27 mouse cellular contexts compared by ENCODE assay signal in the genomic region with DNA sequence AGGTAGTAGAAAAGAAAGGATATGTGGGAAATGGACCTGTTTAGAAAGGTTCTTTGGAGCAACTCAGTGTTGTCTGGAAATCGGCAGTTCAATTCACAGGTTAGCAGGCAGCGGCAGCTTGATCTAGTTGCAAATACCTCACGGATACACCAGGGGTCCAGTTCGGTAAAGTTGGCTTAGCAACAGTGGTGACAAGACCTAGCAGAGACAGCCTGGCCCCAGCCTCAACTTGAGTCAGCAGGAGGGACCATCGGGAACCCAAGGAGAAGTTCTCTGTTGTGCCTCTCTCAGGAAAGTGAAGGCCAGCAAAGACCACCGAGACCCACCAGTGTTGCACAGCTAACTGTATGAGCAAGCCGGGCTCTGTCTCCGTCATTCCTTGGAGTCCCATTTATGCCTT. TPM values are rescaled to one million over a fixed set of nuclear protein-coding genes. Genes with fewer than 3 reads are reported as not detected.
DNase-seq lines count a peak whose midpoint lies in the region; ATAC-seq lines count a peak whose summit lies in the region.
"Had no signal": no experiment of that assay in that cellular context is flagged by ENCODE, and none has a peak within 500 bp of the region (broad histone marks: within the 10 kb centered on the region; RNA-seq: fewer than 3 reads in every experiment).

No protein-coding gene starts in this region.

- H3K4me2 ChIP-seq in forebrain, embryonic 11.5 days (ENCODE audit: low read depth, low read length, severe bottlenecking), result no peak overlapping the region
- no peak overlapping the region for H3K4me2 ChIP-seq in forebrain, embryonic 14.5 days (ENCODE audit: low read length)
- H3K4me2 ChIP-seq in forebrain, embryonic 12.5 days, result no peak overlapping the region
- no peak overlapping the region for H3K4me2 ChIP-seq in limb, embryonic 15.5 days
- H3K4me2 ChIP-seq: embryonic facial prominence, embryonic 12.5 days; liver, embryonic 12.5 days had no signal

- ATAC-seq in forebrain, embryonic 11.5 days (replicated peaks; ENCODE audit: low FRiP score), result no peak
- ATAC-seq in forebrain, embryonic 14.5 days, result no peak
- no peak for ATAC-seq in forebrain, embryonic 12.5 days (ENCODE audit: low FRiP score)
- no peak for ATAC-seq in limb, embryonic 15.5 days (ENCODE audit: insufficient number of reproducible peaks, low FRiP score, low TSS enrichment, low read depth)
- ATAC-seq in monocyte, adult 5-6 weeks (replicated peaks; ENCODE audit: insufficient number of reproducible peaks, low FRiP score, low TSS enrichment, poor library complexity, severe bottlenecking), result no peak
- no peak for ATAC-seq in megakaryocyte progenitor cell, adult 5-6 weeks (replicated peaks; ENCODE audit: poor library complexity)
- ATAC-seq: liver, embryonic 12.5 days; Patski had no signal

- peaks cover 9% of the 10 kb centered on the region for H3K4me1 ChIP-seq in forebrain, embryonic 11.5 days (replicated peaks; ENCODE audit: control insufficient read depth, insufficient read depth, low read length)
- peaks cover 9% of the 10 kb centered on the region; the same call in 1 of the 2 replicates for H3K4me1 ChIP-seq in forebrain, embryonic 14.5 days (ENCODE audit: control insufficient read depth, insufficient read depth, low read length)
- H3K4me1 ChIP-seq in forebrain, embryonic 12.5 days, result peaks cover 19% of the 10 kb centered on the region
- H3K4me1 ChIP-seq in limb, embryonic 15.5 days, result peaks cover 20% of the 10 kb centered on the region

- no peak for DNase-seq in forebrain, embryonic 11.5 days (ENCODE audit: low spot score)
- DNase-seq in forebrain, embryonic 14.5 days (ENCODE audit: low spot score), result no peak
- peak; percentile 56 for DNase-seq in R1 (ENCODE audit: low read depth, low spot score)
- DNase-seq: adrenal gland, postnatal 14 days; cerebellum, adult 18-20 months; gastrocnemius, postnatal 14 days; kidney, adult 8-10 months; kidney, postnatal 25 days; lung, adult 2 months; right cerebral cortex, postnatal 14 days had no signal

- no peaks in the 10 kb centered on the region for H3K9me3 ChIP-seq in forebrain, embryonic 11.5 days (ENCODE audit: control insufficient read depth, low read length)
- H3K9me3 ChIP-seq in forebrain, embryonic 14.5 days (replicated peaks; ENCODE audit: control insufficient read depth, low read length), result no peaks in the 10 kb centered on the region
- no peaks in the 10 kb centered on the region for H3K9me3 ChIP-seq in forebrain, embryonic 12.5 days
- H3K9me3 ChIP-seq in limb, embryonic 15.5 days, result no peaks in the 10 kb centered on the region
- H3K9me3 ChIP-seq: embryonic facial prominence, embryonic 12.5 days; hindbrain, embryonic 13.5 days; liver, embryonic 12.5 days had no signal

- no peak overlapping the region for H3K4me3 ChIP-seq in forebrain, embryonic 11.5 days (ENCODE audit: low read depth, low read length)
- H3K4me3 ChIP-seq in forebrain, embryonic 14.5 days (ENCODE audit: low read depth, low read length), result no peak overlapping the region
- no peak overlapping the region for H3K4me3 ChIP-seq in forebrain, embryonic 12.5 days (replicated peaks)
- H3K4me3 ChIP-seq in limb, embryonic 15.5 days, result no peak overlapping the region
- H3K4me3 ChIP-seq: embryonic facial prominence, embryonic 12.5 days; erythroblast, embryonic 14.5 days; hindbrain, embryonic 13.5 days; liver, embryonic 12.5 days had no signal

- H3K27me3 ChIP-seq in forebrain, embryonic 11.5 days (ENCODE audit: control insufficient read depth, insufficient read depth, low read length), result no peaks in the 10 kb centered on the region
- H3K27me3 ChIP-seq in forebrain, embryonic 14.5 days (replicated peaks; ENCODE audit: control insufficient read depth, insufficient read depth, low read length), result no peaks in the 10 kb centered on the region
- H3K27me3 ChIP-seq in forebrain, embryonic 12.5 days, result no peaks in the 10 kb centered on the region
- no peaks in the 10 kb centered on the region for H3K27me3 ChIP-seq in limb, embryonic 15.5 days
- H3K27me3 ChIP-seq: embryonic facial prominence, embryonic 12.5 days; hindbrain, embryonic 13.5 days; liver, embryonic 12.5 days; Patski had no signal

- H3K27ac ChIP-seq in forebrain, embryonic 11.5 days (ENCODE audit: low read depth, low read length), result peak overlapping the region; percentile 92
- no peak overlapping the region for H3K27ac ChIP-seq in forebrain, embryonic 14.5 days (ENCODE audit: low read depth, low read length)
- peak overlapping the region; percentile 96; the same call in 1 of the 2 replicates for H3K27ac ChIP-seq in forebrain, embryonic 12.5 days
- H3K27ac ChIP-seq in limb, embryonic 15.5 days, result 0 out of 2 replicates have a peak overlapping the region, but pooled peaks have one; percentile 47
- H3K27ac ChIP-seq: liver, embryonic 12.5 days; stomach, postnatal 0 days had no signal

- WGBS in forebrain, embryonic 11.5 days, result 92% methylated on average over 8 of the region's 8 CpGs
- WGBS in forebrain, embryonic 14.5 days, result 93% methylated on average over 8 of the region's 8 CpGs
- WGBS in forebrain, embryonic 12.5 days, result 90% methylated on average over 8 of the region's 8 CpGs
- 89% methylated on average over 8 of the region's 8 CpGs for WGBS in limb, embryonic 15.5 days

- H3K9ac ChIP-seq in forebrain, embryonic 11.5 days (ENCODE audit: low read length), result no peak overlapping the region
- no peak overlapping the region for H3K9ac ChIP-seq in forebrain, embryonic 14.5 days (ENCODE audit: low read length)
- H3K9ac ChIP-seq in forebrain, embryonic 12.5 days, result no peak overlapping the region
- H3K9ac ChIP-seq in limb, embryonic 15.5 days, result no peak overlapping the region
- H3K9ac ChIP-seq: embryonic facial prominence, embryonic 12.5 days; hindbrain, embryonic 13.5 days; liver, embryonic 12.5 days had no signal

- no peaks in the 10 kb centered on the region for H3K36me3 ChIP-seq in forebrain, embryonic 11.5 days (ENCODE audit: control insufficient read depth, insufficient read depth, low read length)
- H3K36me3 ChIP-seq in forebrain, embryonic 14.5 days (ENCODE audit: control insufficient read depth, insufficient read depth, low read length), result no peaks in the 10 kb centered on the region
- no peaks in the 10 kb centered on the region for H3K36me3 ChIP-seq in forebrain, embryonic 12.5 days (replicated peaks)
- no peaks in the 10 kb centered on the region for H3K36me3 ChIP-seq in limb, embryonic 15.5 days
- H3K36me3 ChIP-seq: embryonic facial prominence, embryonic 12.5 days; hindbrain, embryonic 13.5 days; liver, embryonic 12.5 days had no signal

RNA-seq across cellular contexts. Expression of a gene that starts 1.6 kb away (rescaled TPM):
- 21.6 and 24.1 TPM in 2 replicates for polyA plus RNA-seq in forebrain, embryonic 11.5 days (2014; fragmentation: Nextera tagmentation; extraction: Ambion mirVana)
- 15.6 and 16.6 TPM in 2 replicates for polyA plus RNA-seq in forebrain, embryonic 14.5 days (2014; fragmentation: Nextera tagmentation; extraction: Ambion mirVana)
- 23.3 and 25.1 TPM in 2 replicates for polyA plus RNA-seq in forebrain, embryonic 12.5 days (2016; fragmentation: Nextera tagmentation; extraction: Ambion mirVana)
- 28.6 and 46.4 TPM in 2 replicates for polyA plus RNA-seq in limb, embryonic 15.5 days (2015; fragmentation: Nextera tagmentation; extraction: Ambion mirVana)
- total RNA-seq in monocyte, adult 5-6 weeks (2017), result 1.0 to 10.0 TPM in 2 of 3 replicates, not detected in the other
- 7.5 and 10.2 TPM in 2 replicates for total RNA-seq in megakaryocyte progenitor cell, adult 5-6 weeks (2015)
- 5.2 and 8.4 TPM in 2 replicates for total RNA-seq in megakaryocyte progenitor cell, adult 5-6 weeks (2017)

RNA-seq across cellular contexts. Expression of a gene that starts 28.2 kb away (rescaled TPM):
- 1,661 and 1,678 TPM in 2 replicates for polyA plus RNA-seq in forebrain, embryonic 11.5 days (2014; fragmentation: Nextera tagmentation; extraction: Ambion mirVana)
- 409 and 464 TPM in 2 replicates for polyA plus RNA-seq in forebrain, embryonic 14.5 days (2014; fragmentation: Nextera tagmentation; extraction: Ambion mirVana)
- polyA plus RNA-seq in forebrain, embryonic 12.5 days (2016; fragmentation: Nextera tagmentation; extraction: Ambion mirVana), result 802 and 947 TPM in 2 replicates
- 1,721 and 1,971 TPM in 2 replicates for polyA plus RNA-seq in limb, embryonic 15.5 days (2015; fragmentation: Nextera tagmentation; extraction: Ambion mirVana)
- total RNA-seq in monocyte, adult 5-6 weeks (2017), result 0.86 to 2.5 TPM in 2 of 3 replicates, not detected in the other
- total RNA-seq in megakaryocyte progenitor cell, adult 5-6 weeks (2015), result not detected in 2 replicates
- 0.12 TPM in 1 of 2 replicates, not detected in the other for total RNA-seq in megakaryocyte progenitor cell, adult 5-6 weeks (2017)

RNA-seq across cellular contexts. Expression of a gene that starts 56.1 kb away (rescaled TPM):
- 0.16 TPM in 1 of 2 replicates, not detected in the other for polyA plus RNA-seq in forebrain, embryonic 11.5 days (2014; fragmentation: Nextera tagmentation; extraction: Ambion mirVana)
- 0.58 and 1.5 TPM in 2 replicates for polyA plus RNA-seq in forebrain, embryonic 14.5 days (2014; fragmentation: Nextera tagmentation; extraction: Ambion mirVana)
- 0.24 TPM in 1 of 2 replicates, not detected in the other for polyA plus RNA-seq in forebrain, embryonic 12.5 days (2016; fragmentation: Nextera tagmentation; extraction: Ambion mirVana)
- polyA plus RNA-seq in limb, embryonic 15.5 days (2015; fragmentation: Nextera tagmentation; extraction: Ambion mirVana), result 1.7 and 1.9 TPM in 2 replicates
- not detected in 3 replicates for total RNA-seq in monocyte, adult 5-6 weeks (2017)
- not detected in 2 replicates for total RNA-seq in megakaryocyte progenitor cell, adult 5-6 weeks (2015)
- not detected in 2 replicates for total RNA-seq in megakaryocyte progenitor cell, adult 5-6 weeks (2017)
- total RNA-seq: ES-E14; gastrocnemius, postnatal 14 days; layer of hippocampus, adult 8-10 months; left cerebral cortex, postnatal 36 days; megakaryocyte-erythroid progenitor cell, adult 5-6 weeks; neutrophil, adult 5-6 weeks had no signal
- polyA plus RNA-seq: C2C12; cortical plate, adult 2 months; erythroblast, embryonic 14.5 days; Patski had no signal
